Mouse (Mus musculus): ENCODE results near the gene Tmem131. TPM values are rescaled to one million over a fixed set of nuclear protein-coding genes. Genes with fewer than 3 reads are reported as not detected.

Tmem131 gene
- polyA plus RNA-seq, 1 experiment from 2014 or later = 14.7 TPM

- 0 out of 2 replicates have a peak, but pooled peaks cover 9% of the 10 kb centered on the region for H3K36me3 ChIP-seq
- no peak overlapping the region for H3K4me3 ChIP-seq (replicated peaks)
- H3K27me3 ChIP-seq = no peaks in the 10 kb centered on the region
- H3K9ac ChIP-seq = no peak overlapping the region
- peaks cover 4% of the 10 kb centered on the region; the same call in 1 of the 2 replicates for H3K4me1 ChIP-seq
- ATAC-seq (ENCODE audit: insufficient number of reproducible peaks, low FRiP score, low TSS enrichment, low read depth) = no peak
- WGBS = 50% methylated on average over 1 of the region's 1 CpGs
- H3K9me3 ChIP-seq (replicated peaks) = no peaks in the 10 kb centered on the region
- H3K27ac ChIP-seq (replicated peaks) = no peak overlapping the region
- H3K4me2 ChIP-seq (replicated peaks) = no peak overlapping the region
Measured at GRCm38 (mm10) chr1:36879154-36879553, 64.3 kb downstream of the Tmem131 start.

GRCm38 (mm10) chr1:36877126-36877525 is 66.3 kb downstream of the Tmem131 start:
- Histone ChIP-seq H3K36me3 (0 out of 2 replicates have a peak, but pooled peaks cover 11% of the 10 kb centered on the region), H3K9me3 (replicated peaks) (no peaks in the 10 kb centered on the region), H3K4me2 (replicated peaks) (no peak overlapping the region), H3K4me1 (no peaks in the 10 kb centered on the region), H3K9ac (no peak overlapping the region), H3K27me3 (no peaks in the 10 kb centered on the region), H3K4me3 (replicated peaks) (no peak overlapping the region), H3K27ac (replicated peaks) (no peak overlapping the region)
- 93% methylated on average over 1 of the region's 1 CpGs for WGBS
- ATAC-seq (ENCODE audit: insufficient number of reproducible peaks, low FRiP score, low TSS enrichment, low read depth) = no peak

DNA sequence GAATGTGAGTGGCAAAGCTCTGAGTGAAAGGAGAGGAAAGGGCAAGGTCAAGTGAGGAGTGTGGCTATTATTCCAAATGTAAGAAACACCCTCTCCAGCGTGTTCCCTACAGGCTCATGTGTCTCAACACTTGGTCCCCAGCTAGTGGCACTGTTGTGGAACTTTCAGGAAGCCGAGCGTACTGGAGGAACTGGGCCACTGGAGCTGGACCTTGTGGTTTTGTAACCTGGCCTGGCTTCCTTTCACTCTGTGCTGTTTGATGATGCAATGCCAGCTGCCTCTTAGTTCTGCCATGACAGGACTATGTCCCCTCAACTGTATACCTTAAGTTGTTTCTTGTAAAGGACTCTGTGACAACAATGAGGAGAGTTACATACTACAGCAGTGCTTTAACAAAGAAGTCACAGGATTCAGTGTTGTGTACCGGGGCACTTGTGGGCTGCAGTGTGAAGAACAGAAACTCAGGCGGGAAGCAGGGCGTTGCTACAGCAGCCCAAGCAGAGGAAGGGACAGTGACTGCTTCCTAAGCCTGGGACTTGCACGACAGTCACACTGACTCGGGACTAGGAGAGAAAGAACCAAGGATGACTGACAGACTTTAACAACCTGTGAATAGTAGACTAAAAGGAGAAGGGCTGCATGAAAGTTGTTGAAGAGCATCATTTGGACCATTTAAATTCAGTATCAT is 68.4 kb downstream of the Tmem131 start:
- Histone ChIP-seq H3K4me1 (no peaks in the 10 kb centered on the region), H3K4me2 (replicated peaks) (no peak overlapping the region), H3K36me3 (peaks cover 12% of the 10 kb centered on the region; the same call in 1 of the 2 replicates), H3K9ac (no peak overlapping the region), H3K27me3 (no peaks in the 10 kb centered on the region), H3K27ac (replicated peaks) (no peak overlapping the region), H3K4me3 (replicated peaks) (no peak overlapping the region), H3K9me3 (replicated peaks) (no peaks in the 10 kb centered on the region)
- no peak for ATAC-seq (ENCODE audit: insufficient number of reproducible peaks, low FRiP score, low TSS enrichment, low read depth)
- 81% methylated on average over 8 of the region's 8 CpGs for WGBS

- no peak overlapping the region for H3K27ac ChIP-seq (replicated peaks)
- peaks cover 15% of the 10 kb centered on the region for H3K36me3 ChIP-seq
- H3K4me2 ChIP-seq (replicated peaks) = no peak overlapping the region
- no peaks in the 10 kb centered on the region for H3K9me3 ChIP-seq (replicated peaks)
- no peaks in the 10 kb centered on the region for H3K4me1 ChIP-seq
- no peaks in the 10 kb centered on the region for H3K27me3 ChIP-seq
- no peak overlapping the region for H3K9ac ChIP-seq
- ATAC-seq (ENCODE audit: insufficient number of reproducible peaks, low FRiP score, low TSS enrichment, low read depth) = no peak
- WGBS = 63% methylated on average over 4 of the region's 4 CpGs
- H3K4me3 ChIP-seq (replicated peaks) = no peak overlapping the region
Measured at GRCm38 (mm10) chr1:36871238-36871637, 72.2 kb downstream of the Tmem131 start.

DNA sequence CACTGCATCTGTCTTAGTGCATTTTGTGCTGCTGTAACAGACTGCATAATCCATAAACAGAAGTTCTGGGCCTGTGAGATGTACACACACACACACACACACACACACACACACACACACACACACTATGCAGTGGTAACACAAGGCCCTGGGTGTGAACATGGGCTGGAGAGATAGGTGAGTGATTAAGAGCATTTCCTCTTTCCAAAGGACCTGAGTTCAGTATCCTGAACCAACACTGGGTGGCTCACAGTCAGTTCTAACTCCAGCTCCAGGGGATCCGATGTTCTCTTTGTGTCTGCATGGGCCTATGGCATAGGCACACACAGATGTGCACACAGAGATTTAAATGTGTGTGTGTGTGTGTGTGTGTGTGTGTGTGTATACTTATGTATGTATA is 72.9 kb downstream of the Tmem131 start:
- WGBS = 87% methylated on average over 1 of the region's 1 CpGs
- Histone ChIP-seq H3K9ac (no peak overlapping the region), H3K27ac (replicated peaks) (no peak overlapping the region), H3K4me1 (no peaks in the 10 kb centered on the region), H3K36me3 (peaks cover 15% of the 10 kb centered on the region), H3K9me3 (replicated peaks) (no peaks in the 10 kb centered on the region), H3K4me2 (replicated peaks) (no peak overlapping the region), H3K4me3 (replicated peaks) (no peak overlapping the region), H3K27me3 (no peaks in the 10 kb centered on the region)
- no peak for ATAC-seq (ENCODE audit: insufficient number of reproducible peaks, low FRiP score, low TSS enrichment, low read depth)

GRCm38 (mm10) chr1:36864757-36865156 is 78.7 kb downstream of the Tmem131 start:
- H3K9me3 ChIP-seq (replicated peaks) = no peaks in the 10 kb centered on the region
- no peak for ATAC-seq (ENCODE audit: insufficient number of reproducible peaks, low FRiP score, low TSS enrichment, low read depth)
- WGBS = 71% methylated on average over 3 of the region's 3 CpGs
- H3K4me2 ChIP-seq (replicated peaks) = no peak overlapping the region
- H3K4me1 ChIP-seq = peaks cover 15% of the 10 kb centered on the region
- no peaks in the 10 kb centered on the region for H3K27me3 ChIP-seq
- no peak overlapping the region for H3K4me3 ChIP-seq (replicated peaks)
- peaks cover 8% of the 10 kb centered on the region; the same call in 1 of the 2 replicates for H3K36me3 ChIP-seq
- no peak overlapping the region for H3K27ac ChIP-seq (replicated peaks)
- no peak overlapping the region for H3K9ac ChIP-seq

- ATAC-seq (ENCODE audit: insufficient number of reproducible peaks, low FRiP score, low TSS enrichment, low read depth) = 0 out of 2 replicates have a peak, but pooled peaks have one; percentile 29
- Histone ChIP-seq H3K9me3 (replicated peaks) (no peaks in the 10 kb centered on the region), H3K36me3 (no peaks in the 10 kb centered on the region), H3K27me3 (no peaks in the 10 kb centered on the region), H3K4me3 (replicated peaks) (no peak overlapping the region), H3K9ac (no peak overlapping the region), H3K4me1 (peaks cover 15% of the 10 kb centered on the region), H3K4me2 (replicated peaks) (no peak overlapping the region), H3K27ac (replicated peaks) (peak overlapping the region; percentile 49)
- 68% methylated on average over 2 of the region's 2 CpGs for WGBS
Measured at GRCm38 (mm10) chr1:36861775-36862174, 81.7 kb downstream of the Tmem131 start.

- no peaks in the 10 kb centered on the region for H3K9me3 ChIP-seq (replicated peaks)
Measured at GRCm38 (mm10) chr1:36860876-36861275, 82.6 kb downstream of the Tmem131 start.

GRCm38 (mm10) chr1:36860431-36860849 is 83.0 kb downstream of the Tmem131 start:
- no peak overlapping the region for H3K4me3 ChIP-seq (replicated peaks)
- H3K4me2 ChIP-seq (replicated peaks) = no peak overlapping the region
- no peak overlapping the region for H3K9ac ChIP-seq
- H3K36me3 ChIP-seq = no peaks in the 10 kb centered on the region
- no peaks in the 10 kb centered on the region for H3K27me3 ChIP-seq
- ATAC-seq (ENCODE audit: insufficient number of reproducible peaks, low FRiP score, low TSS enrichment, low read depth) = no peak
- H3K27ac ChIP-seq (replicated peaks) = peak overlapping the region; percentile 49
- peaks cover 15% of the 10 kb centered on the region for H3K4me1 ChIP-seq
- H3K9me3 ChIP-seq (replicated peaks) = no peaks in the 10 kb centered on the region
- WGBS = 11% methylated on average over 4 of the region's 4 CpGs

More at GRCm38 (mm10) chr1:36860876-36861275, 82.6 kb downstream of the Tmem131 start:
- Histone ChIP-seq H3K27me3 (no peaks in the 10 kb centered on the region), H3K4me3 (replicated peaks) (no peak overlapping the region), H3K27ac (replicated peaks) (peak overlapping the region; percentile 49), H3K4me2 (replicated peaks) (no peak overlapping the region), H3K4me1 (peaks cover 15% of the 10 kb centered on the region), H3K36me3 (no peaks in the 10 kb centered on the region), H3K9ac (no peak overlapping the region)
- WGBS = 6% methylated on average over 1 of the region's 1 CpGs
- ATAC-seq (ENCODE audit: insufficient number of reproducible peaks, low FRiP score, low TSS enrichment, low read depth) = no peak

- Histone ChIP-seq H3K27ac (replicated peaks) (no peak overlapping the region), H3K27me3 (no peaks in the 10 kb centered on the region), H3K36me3 (peaks cover 5% of the 10 kb centered on the region; the same call in 1 of the 2 replicates), H3K4me2 (replicated peaks) (no peak overlapping the region), H3K9ac (no peak overlapping the region), H3K9me3 (replicated peaks) (no peaks in the 10 kb centered on the region), H3K4me1 (peaks cover 15% of the 10 kb centered on the region), H3K4me3 (replicated peaks) (no peak overlapping the region)
- WGBS = 91% methylated on average over 6 of the region's 6 CpGs
- ATAC-seq (ENCODE audit: insufficient number of reproducible peaks, low FRiP score, low TSS enrichment, low read depth) = no peak
Measured at GRCm38 (mm10) chr1:36857081-36857480, 86.4 kb downstream of the Tmem131 start.

DNA sequence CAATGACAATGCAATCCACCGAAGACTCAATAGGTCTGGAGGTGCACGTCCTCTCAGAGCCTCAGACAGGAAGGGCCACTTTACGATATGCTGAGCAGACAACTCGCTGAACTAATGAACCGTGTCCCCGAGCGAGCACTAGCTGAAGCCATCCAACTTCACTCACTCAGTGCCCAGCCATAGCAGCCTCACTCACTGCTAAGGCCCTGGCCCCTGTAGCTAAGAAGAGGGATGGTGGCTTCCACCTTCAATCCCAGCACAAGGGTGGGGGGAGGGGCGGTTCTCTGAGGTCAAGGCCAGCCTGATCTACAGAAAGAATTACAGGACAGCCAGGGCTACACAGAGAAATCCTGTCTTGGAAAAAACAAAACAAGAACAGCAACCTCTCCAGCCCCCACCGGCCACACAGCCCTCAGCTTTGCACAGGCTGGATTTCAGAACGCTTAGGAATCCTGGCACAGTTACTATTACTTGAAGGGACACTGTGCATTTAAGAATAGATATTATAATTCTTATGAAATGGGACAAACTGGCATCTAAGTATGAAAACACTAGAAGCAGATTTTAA is 89.2 kb downstream of the Tmem131 start:
- no peak for ATAC-seq (ENCODE audit: insufficient number of reproducible peaks, low FRiP score, low TSS enrichment, low read depth)
- Histone ChIP-seq H3K9ac (no peak overlapping the region), H3K9me3 (replicated peaks) (no peaks in the 10 kb centered on the region), H3K27me3 (no peaks in the 10 kb centered on the region), H3K4me1 (no peaks in the 10 kb centered on the region), H3K4me2 (replicated peaks) (no peak overlapping the region), H3K4me3 (replicated peaks) (no peak overlapping the region), H3K36me3 (peaks cover 5% of the 10 kb centered on the region; the same call in 1 of the 2 replicates), H3K27ac (replicated peaks) (no peak overlapping the region)
- 85% methylated on average over 10 of the region's 10 CpGs for WGBS

Data from embryonic facial prominence, embryonic 15.5 days (tissue).